Mouse (Mus musculus): ENCODE measurements at regions not wholly inside any gene's neighbourhood (a gene's known extent, or its start where the extent isn't known, plus 50 kb on each side); places are given as distances from the start of the nearest gene placed in this dataset.
"Not testable (repeated sequence)": the region's sequence is repeated elsewhere in the genome, so short reads cannot be mapped to it uniquely, and the experiment has no call there.

DNA sequence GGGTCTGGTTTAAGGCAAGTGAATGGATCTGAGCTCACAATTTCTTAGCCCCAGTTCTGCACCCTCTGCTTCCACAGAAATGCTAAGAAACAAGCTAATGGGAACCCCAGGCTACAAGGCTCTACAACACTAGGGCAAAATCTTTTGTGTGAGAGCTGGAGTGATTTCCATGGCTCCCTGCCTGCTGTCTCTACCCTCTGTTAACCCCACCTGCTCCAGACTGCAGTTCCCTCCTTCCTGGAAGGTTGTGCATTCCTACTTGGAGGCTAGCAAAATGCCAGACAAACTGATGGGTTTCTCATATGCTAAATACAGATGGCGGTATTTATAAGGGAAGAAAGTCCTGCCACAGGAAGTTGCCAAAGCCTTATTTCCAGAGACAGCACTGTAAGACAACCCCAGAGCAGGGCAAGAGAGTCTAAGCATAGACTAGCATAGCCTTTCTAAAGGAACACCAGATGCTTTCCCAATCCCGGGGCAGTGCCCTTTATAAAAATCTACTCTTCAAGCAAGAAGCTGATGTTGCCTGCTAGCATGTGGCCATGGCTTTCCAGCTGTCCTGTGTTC is 145.1 kb downstream of the Spata19 start:
- Histone ChIP-seq H3K27me3 (replicated peaks; ENCODE audit: insufficient read depth, low read length) (no peaks in the 10 kb centered on the region), H3K4me3 (ENCODE audit: low read depth, low read length) (no peak overlapping the region), H3K9ac (replicated peaks; ENCODE audit: low read depth) (no peak overlapping the region), H3K4me1 (ENCODE audit: insufficient read depth, low read depth, low read length) (no peaks in the 10 kb centered on the region), H3K9me3 (ENCODE audit: low read length) (no peaks in the 10 kb centered on the region), H3K36me3 (ENCODE audit: insufficient read depth, low read length) (no peaks in the 10 kb centered on the region), H3K4me2 (replicated peaks; ENCODE audit: low read depth, low read length) (no peak overlapping the region), H3K27ac (ENCODE audit: low read length) (no peak overlapping the region)
- ATAC-seq (no peak), DNase-seq (ENCODE audit: low spot score) (no peak)
- no peak for TF ChIP-seq CTCF (IDR thresholded peaks at IDR 0.05)
- 67% methylated on average over 2 of the region's 2 CpGs for WGBS

DNA sequence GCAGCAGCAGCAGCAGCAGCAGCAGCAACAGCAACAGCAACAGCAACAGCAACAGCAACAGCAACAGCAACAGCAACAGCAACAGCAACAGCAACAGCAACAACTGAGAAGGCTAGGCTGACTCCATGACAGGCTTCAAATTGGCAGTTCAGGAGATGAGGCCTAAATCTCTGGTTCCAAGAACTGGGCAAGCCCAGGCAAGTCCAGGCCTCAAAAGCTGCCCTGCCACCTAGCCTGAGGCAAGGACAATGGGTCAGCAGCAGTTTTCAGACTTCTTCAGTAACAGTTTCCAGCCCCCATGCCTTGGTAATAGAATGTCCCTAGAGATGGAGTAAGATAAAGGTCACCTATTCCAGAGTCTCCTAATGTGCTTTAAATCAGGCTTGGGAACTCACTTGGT is 158.1 kb downstream of the Spata19 start:
- DNase-seq (ENCODE audit: low spot score); H3K9me3 ChIP-seq (ENCODE audit: low read length); H3K4me1 ChIP-seq (ENCODE audit: insufficient read depth, low read depth, low read length); H3K36me3 ChIP-seq (ENCODE audit: insufficient read depth, low read length); H3K27me3 ChIP-seq (replicated peaks; ENCODE audit: insufficient read depth, low read length); H3K4me3 ChIP-seq (ENCODE audit: low read depth, low read length); H3K9ac ChIP-seq (replicated peaks; ENCODE audit: low read depth); ATAC-seq; H3K27ac ChIP-seq (ENCODE audit: low read length); H3K4me2 ChIP-seq (replicated peaks; ENCODE audit: low read depth, low read length): not testable (repeated sequence)

DNA sequence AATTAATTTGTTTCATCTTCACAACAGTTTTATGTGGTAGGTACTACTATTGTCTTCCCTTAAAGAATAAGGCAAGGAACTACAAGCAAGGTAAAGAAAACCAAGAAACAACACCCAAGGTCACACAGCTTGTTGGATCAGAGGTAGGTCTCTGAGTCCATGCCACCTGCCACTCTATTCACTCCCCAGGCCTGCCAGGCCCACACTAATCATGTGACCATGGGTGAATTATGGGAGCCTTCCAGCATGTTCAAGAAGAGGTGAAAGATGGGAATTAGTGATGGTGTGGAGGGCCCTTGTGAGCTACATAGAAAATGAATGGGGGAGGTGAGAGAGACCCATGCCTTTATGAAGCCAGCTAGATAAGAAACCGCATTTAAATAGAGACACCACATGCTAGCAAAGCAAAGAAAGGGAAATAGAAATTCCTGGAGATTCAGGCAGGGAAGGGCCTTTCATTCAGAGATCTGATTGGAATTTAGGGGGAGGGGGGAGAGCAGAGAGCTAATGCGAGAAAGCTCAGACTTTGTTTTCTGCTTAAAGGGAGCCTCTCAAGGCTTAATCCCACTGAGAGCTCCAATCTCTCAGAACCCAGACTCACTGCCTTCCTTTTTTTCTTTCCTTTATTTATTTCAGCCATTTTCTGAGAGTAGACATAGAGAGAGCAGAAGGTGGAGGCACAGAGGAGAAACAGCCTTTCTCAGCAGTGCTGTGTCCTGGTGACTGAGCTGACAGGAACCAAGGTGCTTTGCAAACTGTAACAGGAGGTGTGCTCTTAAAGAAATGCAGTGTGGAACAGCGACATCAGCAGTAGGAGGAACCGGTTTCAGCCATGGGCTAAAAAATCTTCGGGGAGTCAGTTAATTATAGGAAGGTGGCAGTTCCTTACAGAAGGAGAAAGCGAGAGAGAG is 160.0 kb downstream of the Spata19 start:
- Histone ChIP-seq H3K27ac (ENCODE audit: low read length) (no peak overlapping the region), H3K4me2 (replicated peaks; ENCODE audit: low read depth, low read length) (no peak overlapping the region), H3K4me3 (ENCODE audit: low read depth, low read length) (no peak overlapping the region), H3K4me1 (ENCODE audit: insufficient read depth, low read depth, low read length) (no peaks in the 10 kb centered on the region), H3K9me3 (ENCODE audit: low read length) (no peaks in the 10 kb centered on the region), H3K27me3 (replicated peaks; ENCODE audit: insufficient read depth, low read length) (no peaks in the 10 kb centered on the region), H3K36me3 (ENCODE audit: insufficient read depth, low read length) (no peaks in the 10 kb centered on the region), H3K9ac (replicated peaks; ENCODE audit: low read depth) (no peak overlapping the region)
- no peak for ATAC-seq
- TF ChIP-seq CTCF (IDR thresholded peaks at IDR 0.05) = no peak
- no peak for TF ChIP-seq EP300 (IDR thresholded peaks at IDR 0.05)
- no peak for DNase-seq (ENCODE audit: low spot score)
- 23% methylated on average over 6 of the region's 6 CpGs for WGBS

DNA sequence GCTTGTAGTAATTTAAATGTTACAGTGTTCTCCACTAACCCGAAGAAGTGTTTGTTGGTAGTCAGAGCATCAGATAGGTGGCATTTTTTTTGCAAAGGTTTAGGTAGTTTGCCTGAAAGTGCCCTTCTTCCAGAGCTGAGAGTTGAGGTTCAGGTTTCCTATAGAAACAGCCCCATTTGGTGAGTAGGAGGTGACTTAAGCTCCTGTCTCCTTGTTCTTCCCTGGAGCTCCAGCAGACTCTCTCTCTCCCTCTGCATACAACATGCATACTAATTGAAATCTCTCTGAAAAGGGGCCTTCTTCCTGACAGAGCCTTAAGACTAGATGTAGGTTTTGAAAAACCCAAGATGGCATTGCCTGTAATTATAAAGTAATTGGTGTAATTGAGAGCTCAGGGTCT is 161.3 kb downstream of the Spata19 start:
- Histone ChIP-seq H3K4me1 (ENCODE audit: insufficient read depth, low read depth, low read length) (no peaks in the 10 kb centered on the region), H3K4me2 (replicated peaks; ENCODE audit: low read depth, low read length) (no peak overlapping the region), H3K4me3 (ENCODE audit: low read depth, low read length) (no peak overlapping the region), H3K9ac (replicated peaks; ENCODE audit: low read depth) (no peak overlapping the region), H3K9me3 (ENCODE audit: low read length) (no peaks in the 10 kb centered on the region), H3K27ac (ENCODE audit: low read length) (no peak overlapping the region), H3K27me3 (replicated peaks; ENCODE audit: insufficient read depth, low read length) (no peaks in the 10 kb centered on the region), H3K36me3 (ENCODE audit: insufficient read depth, low read length) (no peaks in the 10 kb centered on the region)
- DNase-seq (ENCODE audit: low spot score) = no peak
- TF ChIP-seq CTCF (IDR thresholded peaks at IDR 0.05) = no peak
- TF ChIP-seq EP300 (IDR thresholded peaks at IDR 0.05) = no peak
- 42% methylated on average over 1 of the region's 1 CpGs for WGBS
- ATAC-seq = no peak

DNA sequence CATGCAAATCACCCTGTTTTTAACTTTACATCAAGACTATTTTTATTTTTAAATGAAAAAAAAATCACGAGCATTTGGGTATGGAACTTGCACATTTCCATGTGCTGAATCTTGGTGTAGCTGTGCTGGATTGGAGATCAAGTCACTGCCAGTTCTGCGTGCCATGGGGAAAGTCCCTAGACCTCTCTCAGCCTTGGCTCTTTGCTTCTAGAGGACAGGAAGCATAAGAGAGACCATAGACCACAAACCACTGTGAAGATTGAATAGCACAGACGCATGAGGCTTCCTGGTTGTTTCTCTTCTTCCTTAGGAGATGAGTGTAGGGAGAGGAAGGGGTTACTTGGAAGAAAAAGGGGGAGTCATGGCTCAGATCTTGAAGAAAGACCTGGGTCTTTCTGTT is 161.7 kb downstream of the Spata19 start:
- ATAC-seq = no peak
- WGBS = 74% methylated on average over 3 of the region's 3 CpGs
- H3K4me3 ChIP-seq (ENCODE audit: low read depth, low read length) = no peak overlapping the region
- no peaks in the 10 kb centered on the region for H3K27me3 ChIP-seq (replicated peaks; ENCODE audit: insufficient read depth, low read length)
- H3K9me3 ChIP-seq (ENCODE audit: low read length) = no peaks in the 10 kb centered on the region
- no peak overlapping the region for H3K27ac ChIP-seq (ENCODE audit: low read length)
- H3K9ac ChIP-seq (replicated peaks; ENCODE audit: low read depth) = no peak overlapping the region
- TF ChIP-seq EP300 (IDR thresholded peaks at IDR 0.05) = no peak
- TF ChIP-seq CTCF (IDR thresholded peaks at IDR 0.05) = no peak
- no peaks in the 10 kb centered on the region for H3K36me3 ChIP-seq (ENCODE audit: insufficient read depth, low read length)
- H3K4me2 ChIP-seq (replicated peaks; ENCODE audit: low read depth, low read length) = no peak overlapping the region
- DNase-seq (ENCODE audit: low spot score) = no peak
- no peaks in the 10 kb centered on the region for H3K4me1 ChIP-seq (ENCODE audit: insufficient read depth, low read depth, low read length)

DNA sequence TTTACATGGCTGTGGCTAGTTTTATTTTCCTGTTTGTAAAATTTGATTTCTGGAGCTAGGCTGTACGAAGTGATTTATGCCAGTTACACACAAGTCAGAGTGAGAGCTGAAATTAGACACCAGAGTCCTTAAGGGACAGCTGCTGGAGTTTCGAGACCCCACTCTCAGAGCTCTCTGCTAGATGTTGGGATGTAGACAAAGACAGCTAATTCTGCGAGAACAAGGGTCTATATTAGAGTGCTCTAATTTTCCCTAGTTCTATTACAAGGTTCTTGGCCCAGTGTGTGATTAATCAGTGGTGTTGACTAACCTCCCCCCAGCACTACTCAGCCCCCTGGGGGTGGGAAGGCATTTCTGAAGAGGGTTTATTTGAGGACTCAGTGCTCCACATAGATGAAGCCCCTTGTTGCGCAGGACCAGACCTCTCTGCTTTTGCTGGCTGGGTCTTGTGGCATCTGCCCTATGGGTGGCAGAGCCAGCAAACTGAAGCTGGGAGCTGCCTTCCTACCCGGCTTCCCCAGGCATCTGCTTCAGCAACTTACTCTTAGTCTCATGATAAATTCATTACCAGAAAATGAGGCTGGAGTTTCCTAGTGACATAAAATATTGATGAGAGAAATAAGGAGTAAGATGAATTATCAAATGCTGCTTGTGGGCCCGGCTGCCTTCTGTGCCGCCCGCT is 171.9 kb downstream of the Spata19 start:
- Histone ChIP-seq H3K4me3 (ENCODE audit: low read depth, low read length) (no peak overlapping the region), H3K36me3 (ENCODE audit: insufficient read depth, low read length) (no peaks in the 10 kb centered on the region), H3K27me3 (replicated peaks; ENCODE audit: insufficient read depth, low read length) (no peaks in the 10 kb centered on the region), H3K4me2 (replicated peaks; ENCODE audit: low read depth, low read length) (no peak overlapping the region), H3K9me3 (ENCODE audit: low read length) (no peaks in the 10 kb centered on the region), H3K27ac (ENCODE audit: low read length) (no peak overlapping the region), H3K9ac (replicated peaks; ENCODE audit: low read depth) (no peak overlapping the region), H3K4me1 (ENCODE audit: insufficient read depth, low read depth, low read length) (no peaks in the 10 kb centered on the region)
- no peak for ATAC-seq
- WGBS = 68% methylated on average over 8 of the region's 8 CpGs
- no peak for DNase-seq (ENCODE audit: low spot score)
- TF ChIP-seq CTCF (IDR thresholded peaks at IDR 0.05) = no peak
- no peak for TF ChIP-seq EP300 (IDR thresholded peaks at IDR 0.05)

All from lung, postnatal 0 days (tissue).